8 mouse cellular contexts compared by ENCODE assay signal in the genomic region with DNA sequence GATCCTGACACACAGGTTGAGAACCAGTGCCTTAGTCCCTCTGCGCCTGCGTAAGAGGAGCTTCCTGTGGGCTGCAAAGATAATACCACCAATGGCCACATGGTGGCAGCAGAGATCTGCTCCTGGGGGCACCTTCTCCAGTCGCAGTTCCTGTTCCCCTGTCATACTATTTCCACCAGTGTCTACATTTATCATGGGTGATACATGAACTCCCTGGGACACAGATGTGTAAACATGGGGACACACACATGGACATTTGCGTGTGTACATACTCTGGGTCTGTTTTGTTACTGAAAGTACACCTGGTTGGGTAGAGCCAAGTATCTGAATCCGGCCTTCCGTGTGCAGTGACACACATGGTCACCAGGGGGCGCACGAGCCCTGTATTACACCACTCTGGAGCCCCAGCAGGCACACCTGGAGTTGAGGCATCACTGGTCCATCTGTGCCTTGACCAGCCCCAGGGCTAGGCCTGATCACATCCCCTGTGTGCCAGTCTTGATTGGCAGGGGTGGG. TPM values are rescaled to one million over a fixed set of nuclear protein-coding genes. Genes with fewer than 3 reads are reported as not detected.
DNase-seq lines count a peak whose midpoint lies in the region; ATAC-seq and TF ChIP-seq lines count a peak whose summit lies in the region.

No protein-coding gene starts in this region.

- H3K36me3 ChIP-seq in E14TG2a.4 (ENCODE audit: insufficient read depth, low read length), result no peaks in the 10 kb centered on the region
- H3K36me3 ChIP-seq in forebrain, embryonic 16.5 days (ENCODE audit: control insufficient read depth, insufficient read depth), result no peaks in the 10 kb centered on the region
- no peaks in the 10 kb centered on the region for H3K36me3 ChIP-seq in liver, postnatal 0 days (replicated peaks; ENCODE audit: insufficient read depth, low read length)
- H3K36me3 ChIP-seq in neural tube, embryonic 13.5 days, result no peaks in the 10 kb centered on the region
- no peaks in the 10 kb centered on the region for H3K36me3 ChIP-seq in testis, adult 2 months (ENCODE audit: control insufficient read depth, insufficient read depth, low read length)

- H3K4me1 ChIP-seq in E14TG2a.4 (replicated peaks; ENCODE audit: low read depth, low read length), result peaks cover 13% of the 10 kb centered on the region
- H3K4me1 ChIP-seq in forebrain, embryonic 16.5 days (replicated peaks; ENCODE audit: control insufficient read depth, insufficient read depth, low read length), result no peaks in the 10 kb centered on the region
- no peaks in the 10 kb centered on the region for H3K4me1 ChIP-seq in liver, postnatal 0 days (ENCODE audit: insufficient read depth)
- H3K4me1 ChIP-seq in neural tube, embryonic 13.5 days (replicated peaks), result no peaks in the 10 kb centered on the region
- peaks cover 3% of the 10 kb centered on the region for H3K4me1 ChIP-seq in testis, adult 2 months (ENCODE audit: control insufficient read depth, insufficient read depth, low read length)

- no peak overlapping the region for H3K4me3 ChIP-seq in E14TG2a.4 (replicated peaks; ENCODE audit: low read length)
- no peak overlapping the region for H3K4me3 ChIP-seq in forebrain, embryonic 16.5 days (replicated peaks; ENCODE audit: low read length)
- H3K4me3 ChIP-seq in liver, postnatal 0 days (ENCODE audit: low read depth, low read length), result 0 out of 2 replicates have a peak overlapping the region, but pooled peaks have one; percentile 23
- H3K4me3 ChIP-seq in neural tube, embryonic 13.5 days, result no peak overlapping the region
- H3K4me3 ChIP-seq in testis, adult 2 months (ENCODE audit: control insufficient read depth, low read depth, low read length), result peak overlapping the region; percentile 16; the same call in 1 of the 2 replicates

- H3K4me2 ChIP-seq in forebrain, embryonic 16.5 days (ENCODE audit: low read length), result no peak overlapping the region; the same call in 1 of the 2 replicates
- peak overlapping the region; percentile 51; the same call in 1 of the 2 replicates for H3K4me2 ChIP-seq in liver, postnatal 0 days (ENCODE audit: low read depth, low read length)
- no peak overlapping the region for H3K4me2 ChIP-seq in neural tube, embryonic 13.5 days

- WGBS in forebrain, embryonic 16.5 days, result 16% methylated on average over 8 of the region's 8 CpGs
- 6% methylated on average over 8 of the region's 8 CpGs for WGBS in liver, postnatal 0 days (ENCODE audit: insufficient replicate concordance)
- 18% methylated on average over 8 of the region's 8 CpGs for WGBS in neural tube, embryonic 13.5 days

- no peak for TF ChIP-seq EP300 in liver, postnatal 0 days (IDR thresholded peaks at IDR 0.05; ENCODE audit: low read depth)

- TF ChIP-seq CTCF in E14TG2a.4 (conservative IDR thresholded peaks at IDR 0.05; ENCODE audit: low read length), result peak; percentile 83
- peak; percentile 87 for TF ChIP-seq CTCF in liver, postnatal 0 days (IDR thresholded peaks at IDR 0.05; ENCODE audit: low read depth)
- peak; percentile 95 for TF ChIP-seq CTCF in testis, adult 2 months (IDR thresholded peaks at IDR 0.05; ENCODE audit: control insufficient read depth, insufficient read depth, insufficient replicate concordance, low read depth, low read length)

- TF ChIP-seq POLR2A in testis, adult 2 months (IDR thresholded peaks at IDR 0.05; ENCODE audit: control insufficient read depth, low read depth, low read length), result no peak

- no peak overlapping the region for H3K9ac ChIP-seq in forebrain, embryonic 16.5 days (replicated peaks; ENCODE audit: low read depth, low read length)
- H3K9ac ChIP-seq in liver, postnatal 0 days (replicated peaks), result no peak overlapping the region
- no peak overlapping the region for H3K9ac ChIP-seq in neural tube, embryonic 13.5 days

- intact Hi-C loops in heart, postnatal 25 days (cut with DNase I), result loop anchor here (5.0 kb wide), 3 partner anchors 265 to 760 kb away; a partner anchor contains a TSS

- H3K27ac ChIP-seq in forebrain, embryonic 16.5 days (ENCODE audit: low read length), result no peak overlapping the region
- no peak overlapping the region for H3K27ac ChIP-seq in liver, postnatal 0 days (ENCODE audit: low read depth)
- no peak overlapping the region for H3K27ac ChIP-seq in neural tube, embryonic 13.5 days (replicated peaks)
- no peak overlapping the region for H3K27ac ChIP-seq in testis, adult 2 months (ENCODE audit: control insufficient read depth, insufficient read depth, low read depth, low read length)

- no peaks in the 10 kb centered on the region for H3K9me3 ChIP-seq in E14TG2a.4 (ENCODE audit: low read length)
- H3K9me3 ChIP-seq in forebrain, embryonic 16.5 days (ENCODE audit: control insufficient read depth, low read length), result no peaks in the 10 kb centered on the region
- H3K9me3 ChIP-seq in liver, postnatal 0 days (ENCODE audit: low read length), result no peaks in the 10 kb centered on the region
- H3K9me3 ChIP-seq in neural tube, embryonic 13.5 days, result no peaks in the 10 kb centered on the region

- H3K27me3 ChIP-seq in E14TG2a.4 (ENCODE audit: insufficient read depth, low read length), result no peaks in the 10 kb centered on the region
- H3K27me3 ChIP-seq in forebrain, embryonic 16.5 days (replicated peaks; ENCODE audit: control insufficient read depth, insufficient read depth, low read length), result no peaks in the 10 kb centered on the region
- no peaks in the 10 kb centered on the region for H3K27me3 ChIP-seq in liver, postnatal 0 days (ENCODE audit: insufficient read depth, low read length)
- no peaks in the 10 kb centered on the region for H3K27me3 ChIP-seq in neural tube, embryonic 13.5 days
- H3K27me3 ChIP-seq in testis, adult 2 months (ENCODE audit: control insufficient read depth, insufficient read depth, low read length), result no peaks in the 10 kb centered on the region

- peak; percentile 68 for DNase-seq in cerebellum, adult 11-12 months
- peak; percentile 58 for DNase-seq in heart, postnatal 25 days (ENCODE audit: low spot score)
- DNase-seq in layer of hippocampus, adult 11-12 months (ENCODE audit: low spot score), result peak; percentile 92
- peak; percentile 94 for DNase-seq in liver, postnatal 0 days

- peak; percentile 34 for ATAC-seq in forebrain, embryonic 16.5 days
- ATAC-seq in liver, postnatal 0 days, result peak; percentile 75
- ATAC-seq in neural tube, embryonic 13.5 days (ENCODE audit: low read depth), result peak; percentile 60

RNA-seq across cellular contexts. Expression of a gene that starts 36.4 kb away (rescaled TPM):
- polyA plus RNA-seq in forebrain, embryonic 16.5 days (2015; fragmentation: Nextera tagmentation; extraction: Ambion mirVana), result 38.8 and 46.9 TPM in 2 replicates
- total RNA-seq in heart, postnatal 25 days (2021), result under 1 TPM in 1 of 2 experiments, not detected in 1; 0.17 TPM
- polyA plus RNA-seq in liver, postnatal 0 days (2015; fragmentation: Nextera tagmentation; extraction: Ambion mirVana), result 0.20 and 0.21 TPM in 2 replicates
- 33.5 and 33.9 TPM in 2 replicates for polyA plus RNA-seq in neural tube, embryonic 13.5 days (2015; fragmentation: Nextera tagmentation; extraction: Ambion mirVana)
- polyA plus RNA-seq in testis, adult 2 months (2012; rRNA removed), result 1.0 and 1.3 TPM in 2 replicates

Comparison
In these comparisons a context has a peak if more than half of its experiments do, and no peak if none do; other contexts are left out.
1. H3K4me3 ChIP-seq: peak in liver, postnatal 0 days (single experiment) and testis, adult 2 months (single experiment); none in E14TG2a.4 (single experiment), forebrain, embryonic 16.5 days (single experiment) and neural tube, embryonic 13.5 days (single experiment).
2. RNA of a gene that starts 36.4 kb away (polyA plus RNA-seq): 38.8 to 46.9 TPM in forebrain, embryonic 16.5 days and 33.5 to 33.9 TPM in neural tube, embryonic 13.5 days; 1.0 to 1.3 TPM in testis, adult 2 months and 0.20 to 0.21 TPM in liver, postnatal 0 days; every median in the first group is over 10 times any median in the second.
3. Peak in every context shown above with its lines, with median percentiles within 50 percentile points of each other: CTCF ChIP-seq, DNase-seq and ATAC-seq.